Mouse (Mus musculus): ENCODE data around the gene Gkap1. TPM values are rescaled to one million over a fixed set of nuclear protein-coding genes. Genes with fewer than 3 reads are reported as not detected.

Gene Gkap1
- total RNA-seq (2021): 10 to 100 TPM; 21.6 to 22.0 TPM
- long read RNA-seq, experiment 1, transcript Gkap1-201 (12 exons, 1,523 nt): major isoform, 7 of 15 reads
- long read RNA-seq, experiment 1, partial matches to known transcripts: 1 of 15 reads
- long read RNA-seq, experiment 1, other reads (novel, unspliced or antisense): 6 of 15 reads
- long read RNA-seq, experiment 2, transcript Gkap1-201 (12 exons, 1,523 nt): major isoform, 8 of 20 reads
- long read RNA-seq, experiment 2, partial matches to known transcripts: 2 of 20 reads
- long read RNA-seq, experiment 2, other reads (novel, unspliced or antisense): 10 of 20 reads

GRCm38 (mm10) chr13:58275599-58275998 is at the start of gene Gkap1:
Gene Gkap1, minus strand, starts transcription at chr13:58275699.
- DNase-seq (ENCODE audit: low spot score in 2 of 2): no peak
- TF ChIP-seq CTCF (conservative IDR thresholded peaks at IDR 0.05): no peak
- Histone ChIP-seq H3K27ac (peak within 1 kb of the TSS; percentile 52), H3K4me3 (peak within 1 kb of the TSS; percentile 76)

DNA sequence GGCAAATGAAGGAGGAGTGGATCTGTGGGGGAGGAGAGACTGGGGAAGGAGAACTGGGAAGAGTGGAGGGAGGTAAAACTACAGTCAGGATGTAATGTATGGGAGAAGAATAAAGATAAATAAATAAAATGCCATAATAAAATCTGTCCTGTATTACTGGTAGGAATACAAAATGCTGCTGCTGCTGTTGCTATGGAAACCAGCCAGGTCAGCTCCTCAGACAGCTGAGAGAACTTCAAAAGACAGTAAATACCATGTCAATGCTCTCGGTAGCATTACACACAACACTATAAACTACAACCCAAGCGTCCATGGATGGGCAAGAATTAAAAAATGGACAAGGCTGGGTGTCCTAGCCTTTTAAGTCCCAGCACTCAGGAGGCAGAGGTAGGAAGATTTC is 42.3 kb upstream of the Gkap1 start:
- no peak overlapping the region for H3K4me3 ChIP-seq
- H3K27ac ChIP-seq: no peak overlapping the region
- TF ChIP-seq CTCF (conservative IDR thresholded peaks at IDR 0.05): no peak
- DNase-seq (ENCODE audit: low spot score in 2 of 2): no peak

GRCm38 (mm10) chr13:58314991-58315390 is 39.5 kb upstream of the Gkap1 start:
- no peak for DNase-seq (ENCODE audit: low spot score in 2 of 2)
- Histone ChIP-seq H3K27ac (no peak overlapping the region), H3K4me3 (no peak overlapping the region)

GRCm38 (mm10) chr13:58313758-58314157 is 38.3 kb upstream of the Gkap1 start:
- TF ChIP-seq CTCF (conservative IDR thresholded peaks at IDR 0.05): no peak
- Histone ChIP-seq H3K4me3 (no peak overlapping the region), H3K27ac (no peak overlapping the region)
- DNase-seq (ENCODE audit: low spot score in 2 of 2): no peak

More at GRCm38 (mm10) chr13:58314991-58315390, 39.5 kb upstream of the Gkap1 start:
- no peak for TF ChIP-seq CTCF (conservative IDR thresholded peaks at IDR 0.05)

GRCm38 (mm10) chr13:58311351-58311750 is 35.9 kb upstream of the Gkap1 start:
- no peak for TF ChIP-seq CTCF (conservative IDR thresholded peaks at IDR 0.05)
- Histone ChIP-seq H3K27ac (no peak overlapping the region), H3K4me3 (no peak overlapping the region)
- DNase-seq (ENCODE audit: low spot score in 2 of 2): no peak

GRCm38 (mm10) chr13:58309499-58309898 is 34.0 kb upstream of the Gkap1 start:
- Histone ChIP-seq H3K27ac (no peak overlapping the region), H3K4me3 (no peak overlapping the region)
- TF ChIP-seq CTCF (conservative IDR thresholded peaks at IDR 0.05): no peak
- no peak for DNase-seq (ENCODE audit: low spot score in 2 of 2)

- H3K4me3 ChIP-seq: no peak overlapping the region
- TF ChIP-seq CTCF (conservative IDR thresholded peaks at IDR 0.05): no peak
- no peak for DNase-seq (ENCODE audit: low spot score in 2 of 2)
- H3K27ac ChIP-seq: no peak overlapping the region
Measured at GRCm38 (mm10) chr13:58307453-58307852, 32.0 kb upstream of the Gkap1 start.

- no peak for TF ChIP-seq CTCF (conservative IDR thresholded peaks at IDR 0.05)
- Histone ChIP-seq H3K4me3 (no peak overlapping the region), H3K27ac (no peak overlapping the region)
- no peak for DNase-seq (ENCODE audit: low spot score in 2 of 2)
Measured at GRCm38 (mm10) chr13:58305230-58305629, 29.7 kb upstream of the Gkap1 start.

- TF ChIP-seq CTCF (conservative IDR thresholded peaks at IDR 0.05): no peak
- no peak for DNase-seq (ENCODE audit: low spot score in 2 of 2)
- Histone ChIP-seq H3K4me3 (no peak overlapping the region), H3K27ac (no peak overlapping the region)
Measured at GRCm38 (mm10) chr13:58302421-58303145, 27.1 kb upstream of the Gkap1 start.

- H3K4me3 ChIP-seq: no peak overlapping the region
- no peak for TF ChIP-seq CTCF (conservative IDR thresholded peaks at IDR 0.05)
- no peak overlapping the region for H3K27ac ChIP-seq
- DNase-seq (ENCODE audit: low spot score in 2 of 2): no peak
Measured at GRCm38 (mm10) chr13:58301961-58302360, 26.5 kb upstream of the Gkap1 start.

DNA sequence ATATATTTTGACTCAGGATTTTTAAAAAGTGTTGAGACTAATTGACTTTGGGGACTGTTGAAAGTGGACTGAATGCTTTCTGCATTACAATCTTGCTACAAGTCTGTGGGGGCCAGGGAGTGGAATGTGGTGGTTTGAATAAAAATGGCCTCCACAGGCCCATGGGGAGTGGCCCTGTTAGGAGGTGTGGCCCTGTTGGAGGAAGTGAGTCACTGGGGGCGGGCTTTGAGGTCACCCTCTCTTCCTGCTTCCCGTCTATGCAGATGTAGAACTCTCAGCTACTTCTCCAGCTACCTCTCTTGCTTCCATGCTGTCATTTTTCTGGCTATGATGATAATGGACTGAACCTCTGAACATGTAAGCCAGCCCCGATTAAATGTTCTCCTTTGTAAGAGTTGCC is 23.3 kb upstream of the Gkap1 start:
- TF ChIP-seq CTCF (conservative IDR thresholded peaks at IDR 0.05): no peak
- no peak overlapping the region for H3K4me3 ChIP-seq
- DNase-seq (ENCODE audit: low spot score in 2 of 2): no peak

DNA sequence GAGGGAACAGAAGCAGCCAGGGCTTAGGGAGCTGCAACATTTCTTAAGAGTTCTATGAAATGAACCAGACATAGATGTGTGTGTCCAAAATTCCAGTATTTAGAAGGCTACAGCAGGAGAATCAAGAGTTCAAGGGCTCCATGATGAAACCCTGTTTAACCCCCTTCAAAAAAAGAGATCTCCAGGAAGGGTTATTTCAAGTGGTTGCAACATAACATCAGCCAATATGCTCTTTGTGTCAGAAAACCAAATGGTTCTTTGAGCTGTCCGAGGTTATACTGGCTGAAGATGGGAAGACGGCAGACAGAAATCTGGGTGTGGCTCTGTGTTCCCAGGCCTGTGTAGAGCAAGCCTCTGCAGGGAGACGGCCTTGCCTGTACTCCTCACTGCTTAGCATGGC is 20.1 kb upstream of the Gkap1 start:
- no peak for TF ChIP-seq CTCF (conservative IDR thresholded peaks at IDR 0.05)
- DNase-seq (ENCODE audit: low spot score in 2 of 2): no peak
- Histone ChIP-seq H3K27ac (no peak overlapping the region), H3K4me3 (no peak overlapping the region)

More for the DNA sequence above, 23.3 kb upstream of the Gkap1 start:
- H3K27ac ChIP-seq: no peak overlapping the region

DNA sequence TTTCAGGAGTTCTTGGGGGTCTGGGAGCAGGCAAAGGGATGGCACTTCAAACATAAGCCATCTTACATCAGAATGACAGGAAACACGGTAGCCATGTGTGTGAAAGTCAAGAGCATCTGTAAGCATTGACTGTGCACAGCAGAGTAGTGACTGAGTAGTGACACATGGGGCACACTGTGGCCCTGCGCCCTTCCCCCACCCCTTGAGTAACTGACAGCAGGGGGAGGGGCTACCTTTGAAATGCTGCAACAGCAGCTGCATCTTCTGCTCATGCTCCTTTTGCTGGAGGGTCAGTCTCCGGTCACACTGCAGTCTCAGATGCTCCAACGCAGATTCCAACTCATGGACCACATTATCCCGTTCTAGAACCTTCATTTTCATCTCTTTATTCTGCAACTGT is 17.3 kb upstream of the Gkap1 start:
- no peak for DNase-seq (ENCODE audit: low spot score in 2 of 2)
- no peak overlapping the region for H3K4me3 ChIP-seq
- TF ChIP-seq CTCF (conservative IDR thresholded peaks at IDR 0.05): no peak
- H3K27ac ChIP-seq: no peak overlapping the region

DNA sequence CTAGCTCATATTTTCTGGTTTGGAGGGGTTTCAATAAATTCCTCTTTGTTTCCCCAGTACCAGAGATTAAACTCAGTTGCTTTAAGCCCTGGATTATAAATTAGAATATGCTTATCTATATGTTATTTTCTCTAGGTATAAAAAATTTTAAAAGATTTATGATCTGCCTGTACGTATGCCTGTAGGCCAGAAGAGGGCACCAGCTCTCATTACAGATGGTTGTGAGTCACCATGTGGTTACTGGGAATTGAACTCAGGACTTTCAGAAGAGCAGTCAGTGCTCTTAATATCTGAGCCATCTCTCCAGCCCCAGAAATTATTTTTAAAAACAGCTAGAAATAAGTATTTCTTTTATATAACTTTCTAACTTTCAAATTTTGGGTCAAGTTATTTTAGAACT is 13.8 kb upstream of the Gkap1 start:
- DNase-seq (ENCODE audit: low spot score in 2 of 2): no peak
- peak; percentile 64 for TF ChIP-seq CTCF (conservative IDR thresholded peaks at IDR 0.05)
- Histone ChIP-seq H3K4me3 (no peak overlapping the region), H3K27ac (no peak overlapping the region)
